Mouse (Mus musculus) testis, adult 2 months (tissue): Measurements from ENCODE around the gene Podxl2. TPM values are rescaled to one million over a fixed set of nuclear protein-coding genes. Genes with fewer than 3 reads are reported as not detected.

Experiments used
- H3K27ac ChIP-seq: fragments of 200-500 bp; 2 replicates; pipeline ENCODE4 v1.5.1; 2012; ENCODE audit warnings: low read depth, low read length; ENCODE audit not compliant: control insufficient read depth, insufficient read depth
- H3K27me3 ChIP-seq: fragments of 200-500 bp; 2 replicates; pipeline ENCODE4 v1.6.1; 2012; ENCODE audit warnings: mild to moderate bottlenecking, low read length, moderate library complexity; ENCODE audit not compliant: control insufficient read depth, insufficient read depth
- H3K36me3 ChIP-seq: fragments of 200-500 bp; 2 replicates; pipeline ENCODE4 v1.6.1; 2012; ENCODE audit warnings: mild to moderate bottlenecking, low read length; ENCODE audit not compliant: control insufficient read depth, insufficient read depth
- H3K4me1 ChIP-seq: fragments of 200-500 bp; 2 replicates; pipeline ENCODE4 v1.6.1; 2012; ENCODE audit warnings: low read length; ENCODE audit not compliant: control insufficient read depth, insufficient read depth
- H3K4me3 ChIP-seq: fragments of 200-500 bp; 2 replicates; pipeline ENCODE4 v1.5.1; 2012; ENCODE audit warnings: low read depth, mild to moderate bottlenecking, low read length, moderate library complexity, mixed read lengths; ENCODE audit not compliant: control insufficient read depth
- CTCF ChIP-seq: fragments of 200-500 bp; IDR thresholded peaks from 2 replicates; pipeline ENCODE4 v1.5.1; 2012; ENCODE audit warnings: low read depth, mild to moderate bottlenecking, inconsistent platforms, low read length, moderate library complexity; ENCODE audit not compliant: control insufficient read depth, insufficient read depth, insufficient replicate concordance
- POLR2A ChIP-seq: fragments of 200-500 bp; IDR thresholded peaks from 2 replicates; pipeline ENCODE4 v1.6.1; 2012; ENCODE audit warnings: low read depth, mild to moderate bottlenecking, inconsistent platforms, low read length, moderate library complexity; ENCODE audit not compliant: control insufficient read depth
- polyA plus RNA-seq: library from polyadenylated mRNA; depleted of rRNA; stranded (reverse); fragments of >200 nt; gene quantifications from 2 replicates; pipeline ENCODE4 v1.2.3, GENCODE M21; 2012

The Podxl2 gene
- polyA plus RNA-seq, 1 experiment, result 21.3 TPM

- Histone ChIP-seq H3K27ac (no peak overlapping the region), H3K27me3 (no peaks in the 10 kb centered on the region), H3K4me1 (peaks cover 10% of the 10 kb centered on the region)
These were observed 64.6 kb downstream of the Podxl2 start for GRCm38 (mm10) chr6:88810291-88810690.

DNA sequence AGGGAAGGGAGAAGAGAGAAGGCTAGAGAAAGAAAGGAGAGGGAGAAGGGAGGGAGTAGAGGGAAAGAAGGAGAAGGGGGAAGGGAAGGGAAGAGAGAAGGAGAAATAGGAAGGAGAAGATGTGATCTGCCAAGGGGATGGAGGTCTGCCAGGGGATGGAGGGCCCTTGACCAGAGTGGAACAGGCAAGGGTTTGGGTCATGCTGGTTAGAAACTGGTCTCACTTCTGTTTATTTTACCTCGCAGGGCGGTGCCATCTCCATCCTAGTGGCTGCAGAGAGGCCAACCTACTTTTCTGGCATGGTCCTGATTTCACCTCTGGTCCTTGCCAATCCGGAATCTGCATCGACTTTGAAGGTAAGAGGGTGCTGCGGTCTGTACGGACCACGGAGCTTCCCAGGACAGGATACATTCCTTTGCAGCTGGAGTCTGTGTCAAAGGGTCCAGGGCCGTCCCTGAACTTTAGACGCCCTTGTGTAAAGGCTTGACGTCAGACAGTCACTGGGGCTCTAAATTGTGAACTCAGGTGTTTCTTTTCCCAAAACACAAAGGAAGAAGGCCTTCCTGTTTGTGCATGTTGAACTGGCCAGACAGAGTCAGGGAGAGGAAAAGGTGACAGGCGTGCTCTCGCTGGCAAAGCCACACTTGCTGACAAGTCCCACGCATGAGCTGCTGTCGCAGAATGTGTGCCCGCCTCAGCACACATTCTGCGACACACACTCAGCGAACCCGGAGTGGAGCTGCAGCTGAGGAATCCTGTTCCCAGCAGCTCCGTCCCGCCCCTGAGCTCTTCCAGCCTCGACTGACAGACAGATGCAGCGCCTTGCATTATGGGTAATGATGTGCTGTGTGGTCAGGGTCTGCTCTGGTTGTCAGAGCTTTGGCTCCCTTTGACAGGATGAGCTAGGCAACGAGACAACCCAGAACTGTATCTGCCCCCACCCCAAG, 65.5 kb downstream of the Podxl2 start:
- Histone ChIP-seq H3K4me3 (no peak overlapping the region), H3K27me3 (no peaks in the 10 kb centered on the region), H3K36me3 (no peaks in the 10 kb centered on the region), H3K4me1 (peaks cover 8% of the 10 kb centered on the region), H3K27ac (no peak overlapping the region)
- TF ChIP-seq POLR2A, result no peak
- no peak for TF ChIP-seq CTCF

More at GRCm38 (mm10) chr6:88810291-88810690, 64.6 kb downstream of the Podxl2 start:
- TF ChIP-seq CTCF, result no peak
- TF ChIP-seq POLR2A, result no peak
- H3K4me3 ChIP-seq, result no peak overlapping the region
- no peaks in the 10 kb centered on the region for H3K36me3 ChIP-seq

- Histone ChIP-seq H3K4me1 (no peaks in the 10 kb centered on the region), H3K36me3 (no peaks in the 10 kb centered on the region), H3K27ac (no peak overlapping the region), H3K27me3 (no peaks in the 10 kb centered on the region), H3K4me3 (no peak overlapping the region)
- TF ChIP-seq POLR2A, result no peak
These were observed 69.8 kb downstream of the Podxl2 start for GRCm38 (mm10) chr6:88804966-88805577.

DNA sequence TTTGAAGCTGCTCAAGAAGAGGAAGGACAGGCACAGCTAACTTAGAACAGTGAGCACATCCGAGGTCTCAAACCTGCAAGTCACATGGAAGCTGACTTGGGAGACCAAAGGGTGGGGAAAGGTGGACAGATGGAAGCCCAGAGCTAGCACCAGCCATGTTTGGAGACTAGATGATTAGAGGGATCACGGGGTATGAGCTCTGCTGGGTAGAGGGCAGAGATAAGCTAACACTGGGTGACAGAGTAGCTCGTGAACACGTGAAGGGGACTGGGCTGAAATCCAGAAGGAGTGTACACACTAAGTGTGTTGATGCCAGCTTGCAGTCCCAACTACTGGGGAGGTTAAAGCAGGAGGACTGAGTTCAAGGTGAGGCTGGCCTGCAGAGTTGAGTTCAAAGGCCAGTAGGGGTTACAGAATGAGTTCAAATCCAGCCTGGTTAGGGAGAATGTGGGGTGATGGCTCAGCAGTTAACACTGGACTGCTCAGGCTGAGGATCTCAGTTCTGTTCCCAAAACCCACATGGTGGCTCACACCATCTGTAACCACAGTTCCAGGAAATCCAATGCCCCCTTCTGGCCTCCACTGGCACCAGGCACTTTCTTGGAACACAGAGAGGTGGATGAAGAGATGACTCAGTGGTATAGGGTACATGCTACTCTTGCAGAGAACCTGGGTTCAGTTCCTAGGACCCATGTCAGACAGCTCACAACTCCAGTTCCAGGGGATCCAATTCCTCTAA, 70.7 kb downstream of the Podxl2 start:
- H3K4me3 ChIP-seq, result no peak overlapping the region
- TF ChIP-seq CTCF, result no peak
- TF ChIP-seq POLR2A, result no peak
- H3K36me3 ChIP-seq, result no peaks in the 10 kb centered on the region
- H3K4me1 ChIP-seq, result no peaks in the 10 kb centered on the region
- H3K27ac ChIP-seq, result no peak overlapping the region
- no peaks in the 10 kb centered on the region for H3K27me3 ChIP-seq

DNA sequence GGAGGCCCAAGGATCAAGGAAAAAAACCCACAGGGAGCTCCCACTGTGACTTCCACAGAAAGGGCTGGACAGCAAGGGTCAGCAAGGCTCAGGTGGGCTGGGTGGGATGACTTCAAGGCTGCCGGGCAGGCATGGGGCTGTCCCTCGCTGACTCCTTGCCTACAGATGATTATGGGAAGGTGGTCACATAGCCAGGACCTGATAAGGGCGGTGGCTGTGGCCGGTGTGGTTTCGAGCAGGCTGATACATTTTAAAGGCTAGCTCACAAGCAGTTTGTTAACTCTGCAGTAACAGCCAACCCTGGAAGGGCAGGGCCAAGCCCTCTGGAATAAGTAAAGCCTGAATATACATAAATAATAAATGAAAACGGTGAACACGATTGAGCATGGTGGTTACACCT, 71.8 kb downstream of the Podxl2 start:
- H3K4me3 ChIP-seq, result no peak overlapping the region
- H3K27me3 ChIP-seq, result no peaks in the 10 kb centered on the region
- TF ChIP-seq POLR2A, result no peak
- no peak for TF ChIP-seq CTCF
- H3K36me3 ChIP-seq, result no peaks in the 10 kb centered on the region
- no peaks in the 10 kb centered on the region for H3K4me1 ChIP-seq
- H3K27ac ChIP-seq, result no peak overlapping the region

DNA sequence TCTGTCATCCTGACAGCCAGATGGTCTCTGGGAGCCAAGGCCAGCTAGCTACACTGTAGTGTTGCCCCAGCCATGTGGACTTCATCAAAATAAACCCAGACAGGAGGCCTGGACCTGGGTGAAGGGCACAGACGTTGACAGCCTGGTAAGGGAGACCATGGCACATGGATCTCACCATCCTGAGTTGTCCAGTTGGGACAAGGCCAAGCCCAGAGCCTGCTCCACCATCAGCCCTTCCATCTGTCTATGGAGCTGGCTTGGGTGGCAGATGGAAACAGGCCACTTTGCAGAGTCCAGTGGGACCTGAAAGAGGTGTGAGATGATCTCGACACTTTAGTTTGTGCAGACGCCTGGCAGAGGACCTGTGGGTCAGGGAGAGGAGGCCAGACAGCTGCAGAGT, 74.1 kb downstream of the Podxl2 start:
- Histone ChIP-seq H3K36me3 (no peaks in the 10 kb centered on the region; the same call in 1 of the 2 replicates), H3K27me3 (no peaks in the 10 kb centered on the region), H3K4me1 (no peaks in the 10 kb centered on the region), H3K4me3 (no peak overlapping the region), H3K27ac (no peak overlapping the region)
- TF ChIP-seq CTCF (no peak), POLR2A (no peak)

DNA sequence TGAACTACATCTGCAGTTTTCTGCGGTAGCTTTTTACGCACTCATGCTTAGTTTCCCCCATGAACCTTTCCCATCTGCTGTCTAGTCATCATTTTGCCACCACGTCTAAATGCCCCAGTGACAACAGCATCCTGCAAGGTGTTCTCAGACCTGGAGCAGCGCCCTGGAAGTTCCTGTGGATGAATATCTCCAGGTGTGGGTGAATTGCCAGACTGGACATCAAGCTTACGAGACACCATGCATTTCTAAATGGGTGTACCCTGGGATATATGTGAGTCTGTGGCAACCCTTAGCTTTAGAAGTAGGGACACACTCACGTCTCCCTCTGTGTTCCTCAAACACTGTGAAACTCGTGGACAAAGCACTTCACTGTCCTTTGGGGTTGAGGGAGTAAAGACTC, 74.7 kb downstream of the Podxl2 start:
- no peaks in the 10 kb centered on the region for H3K27me3 ChIP-seq
- TF ChIP-seq CTCF (no peak), POLR2A (no peak)
- no peak overlapping the region for H3K27ac ChIP-seq
- no peaks in the 10 kb centered on the region; the same call in 1 of the 2 replicates for H3K36me3 ChIP-seq
- H3K4me1 ChIP-seq, result no peaks in the 10 kb centered on the region
- H3K4me3 ChIP-seq, result no peak overlapping the region
